10 mouse cellular contexts compared by ENCODE assay signal in genomic region chr2:110663329-110663728, GRCm38 (mm10). TPM values are rescaled to one million over a fixed set of nuclear protein-coding genes. Genes with fewer than 3 reads are reported as not detected.
DNase-seq lines count a peak whose midpoint lies in the region; ATAC-seq and TF ChIP-seq lines count a peak whose summit lies in the region.
"Had no signal": no experiment of that assay in that cellular context is flagged by ENCODE, and none has a peak within 500 bp of the region (broad histone marks: within the 10 kb centered on the region; RNA-seq: fewer than 3 reads in every experiment).

No protein-coding gene starts in this region.

- no peak for TF ChIP-seq EP300 in heart, postnatal 0 days (IDR thresholded peaks at IDR 0.05; ENCODE audit: low read depth)

- no peak overlapping the region for H3K4me2 ChIP-seq in heart, postnatal 0 days (ENCODE audit: low read depth, low read length)
- no peak overlapping the region for H3K4me2 ChIP-seq in lung, embryonic 14.5 days
- no peak overlapping the region for H3K4me2 ChIP-seq in neural tube, embryonic 15.5 days
- H3K4me2 ChIP-seq: stomach, embryonic 15.5 days had no signal

- peak; percentile 37 for DNase-seq in heart, postnatal 0 days (ENCODE audit: low spot score)
- no peak for DNase-seq in heart, embryonic 10.5 days (ENCODE audit: low spot score)
- DNase-seq in lung, embryonic 14.5 days, result peak; percentile 85
- DNase-seq in lung, adult 2 months, result no peak
- peak; percentile 63 for DNase-seq in embryo, embryonic 10 days (ENCODE audit: low spot score)
- DNase-seq in urinary bladder, postnatal 36 days (ENCODE audit: low spot score in 2 of 2), result no peak
- DNase-seq in adrenal gland, adult 8-10 months, result no peak

- ATAC-seq in heart, postnatal 0 days (ENCODE audit: insufficient read depth, low read depth), result no peak
- no peak for ATAC-seq in lung, embryonic 14.5 days (ENCODE audit: insufficient read depth)
- ATAC-seq in neural tube, embryonic 15.5 days (ENCODE audit: low FRiP score), result peak; percentile 79; the same call in 1 of the 2 replicates

- peaks cover 4% of the 10 kb centered on the region; the same call in 1 of the 2 replicates for H3K4me1 ChIP-seq in heart, postnatal 0 days (ENCODE audit: control insufficient read depth, insufficient read depth)
- no peaks in the 10 kb centered on the region for H3K4me1 ChIP-seq in heart, embryonic 10.5 days
- H3K4me1 ChIP-seq in lung, embryonic 14.5 days (ENCODE audit: insufficient read depth), result no peaks in the 10 kb centered on the region
- H3K4me1 ChIP-seq in lung, adult 2 months (ENCODE audit: control insufficient read depth, insufficient read depth, low read length), result no peaks in the 10 kb centered on the region
- H3K4me1 ChIP-seq in neural tube, embryonic 15.5 days, result no peaks in the 10 kb centered on the region
- H3K4me1 ChIP-seq: stomach, embryonic 15.5 days had no signal

- H3K9me3 ChIP-seq in heart, postnatal 0 days (replicated peaks; ENCODE audit: control insufficient read depth, low read length), result no peaks in the 10 kb centered on the region
- H3K9me3 ChIP-seq in heart, embryonic 10.5 days, result no peaks in the 10 kb centered on the region
- H3K9me3 ChIP-seq in lung, embryonic 14.5 days (ENCODE audit: low read depth, low read length), result no peaks in the 10 kb centered on the region
- no peaks in the 10 kb centered on the region for H3K9me3 ChIP-seq in neural tube, embryonic 15.5 days (replicated peaks)
- H3K9me3 ChIP-seq: stomach, embryonic 15.5 days had no signal

- WGBS in heart, postnatal 0 days, result 40% methylated on average over 4 of the region's 4 CpGs
- 49% methylated on average over 4 of the region's 4 CpGs for WGBS in heart, embryonic 10.5 days
- 39% methylated on average over 4 of the region's 4 CpGs for WGBS in lung, embryonic 14.5 days
- WGBS in lung, adult 2 months, result 43% methylated on average over 4 of the region's 4 CpGs
- 56% methylated on average over 4 of the region's 4 CpGs for WGBS in neural tube, embryonic 15.5 days

- H3K9ac ChIP-seq in heart, postnatal 0 days (replicated peaks; ENCODE audit: low read depth, low read length), result no peak overlapping the region
- H3K9ac ChIP-seq in lung, embryonic 14.5 days, result no peak overlapping the region
- H3K9ac ChIP-seq in neural tube, embryonic 15.5 days (replicated peaks), result no peak overlapping the region
- H3K9ac ChIP-seq: stomach, embryonic 15.5 days had no signal

- no peaks in the 10 kb centered on the region for H3K36me3 ChIP-seq in heart, postnatal 0 days (replicated peaks; ENCODE audit: control insufficient read depth, insufficient read depth, low read length)
- no peaks in the 10 kb centered on the region for H3K36me3 ChIP-seq in heart, embryonic 10.5 days
- H3K36me3 ChIP-seq in lung, embryonic 14.5 days (ENCODE audit: insufficient read depth), result no peaks in the 10 kb centered on the region
- H3K36me3 ChIP-seq in neural tube, embryonic 15.5 days, result no peaks in the 10 kb centered on the region
- H3K36me3 ChIP-seq: stomach, embryonic 15.5 days had no signal

- H3K27ac ChIP-seq in heart, postnatal 0 days (ENCODE audit: low read depth), result no peak overlapping the region
- no peak overlapping the region for H3K27ac ChIP-seq in heart, embryonic 10.5 days
- H3K27ac ChIP-seq in lung, embryonic 14.5 days (ENCODE audit: low read depth), result no peak overlapping the region
- H3K27ac ChIP-seq in neural tube, embryonic 15.5 days (replicated peaks), result no peak overlapping the region
- H3K27ac ChIP-seq: stomach, embryonic 15.5 days had no signal

- no peak overlapping the region for H3K4me3 ChIP-seq in heart, postnatal 0 days (ENCODE audit: low read depth, low read length)
- no peak overlapping the region for H3K4me3 ChIP-seq in heart, embryonic 10.5 days
- no peak overlapping the region for H3K4me3 ChIP-seq in lung, embryonic 14.5 days (ENCODE audit: low read depth, low read length)
- no peak overlapping the region for H3K4me3 ChIP-seq in lung, adult 2 months (replicated peaks; ENCODE audit: extremely low read depth, low read depth, low read length)
- H3K4me3 ChIP-seq in neural tube, embryonic 15.5 days (replicated peaks), result no peak overlapping the region
- H3K4me3 ChIP-seq: stomach, embryonic 15.5 days had no signal

- TF ChIP-seq CTCF in heart, postnatal 0 days (IDR thresholded peaks at IDR 0.05; ENCODE audit: low read depth), result peak; percentile 66
- TF ChIP-seq CTCF in lung, embryonic 14.5 days (IDR thresholded peaks at IDR 0.05; ENCODE audit: low read depth), result peak; percentile 63
- no peak for TF ChIP-seq CTCF in lung, adult 2 months (IDR thresholded peaks at IDR 0.05; ENCODE audit: insufficient read depth, low read length)

- H3K27me3 ChIP-seq in heart, postnatal 0 days (ENCODE audit: control insufficient read depth, insufficient read depth, low read length), result no peaks in the 10 kb centered on the region
- no peaks in the 10 kb centered on the region for H3K27me3 ChIP-seq in heart, embryonic 10.5 days (ENCODE audit: insufficient read depth, poor library complexity, severe bottlenecking)
- H3K27me3 ChIP-seq in lung, embryonic 14.5 days (ENCODE audit: insufficient read depth, low read length), result no peaks in the 10 kb centered on the region
- no peaks in the 10 kb centered on the region for H3K27me3 ChIP-seq in neural tube, embryonic 15.5 days (replicated peaks)
- H3K27me3 ChIP-seq: stomach, embryonic 15.5 days had no signal

- no peak for TF ChIP-seq POLR2A in lung, adult 2 months (IDR thresholded peaks at IDR 0.05; ENCODE audit: borderline replicate concordance, extremely low read depth, low read depth, low read length)

RNA-seq across cellular contexts. Expression of gene Muc15, which starts 57.8 kb away (rescaled TPM):
- total RNA-seq in heart, postnatal 0 days (2014; rRNA removed; ENCODE audit: low replicate concordance), result not detected in 2 replicates
- polyA plus RNA-seq in heart, postnatal 0 days (2015; fragmentation: Nextera tagmentation; extraction: Ambion mirVana), result not detected in 2 replicates
- polyA plus RNA-seq in heart, embryonic 10.5 days (2016; fragmentation: Nextera tagmentation; extraction: Ambion mirVana), result not detected in 2 replicates
- polyA plus RNA-seq in lung, embryonic 14.5 days (2014; fragmentation: Nextera tagmentation; extraction: Ambion mirVana), result not detected in 2 replicates
- 0.88 TPM in 1 of 2 replicates, not detected in the other for polyA plus RNA-seq in lung, adult 2 months (2012; rRNA removed)
- polyA plus RNA-seq in neural tube, embryonic 15.5 days (2015; fragmentation: Nextera tagmentation; extraction: Ambion mirVana), result 0.08 and 0.10 TPM in 2 replicates
- not detected for total RNA-seq in adrenal gland, adult 8-10 months (2022)
- total RNA-seq: heart, postnatal 25 days had no signal

Comparison
In these comparisons a context has a peak if more than half of its experiments do, and no peak if none do; other contexts are left out.
1. DNase-seq: peak in heart, postnatal 0 days (single experiment), lung, embryonic 14.5 days (single experiment) and embryo, embryonic 10 days (single experiment); none in heart, embryonic 10.5 days (single experiment), lung, adult 2 months (single experiment), urinary bladder, postnatal 36 days (0 of 2) and adrenal gland, adult 8-10 months (single experiment).